Mouse (Mus musculus): Measurements from ENCODE around the gene Slc6a6.

The Slc6a6 gene

GRCm38 (mm10) chr6:91669270-91669669 lies 14.6 kb upstream of the Slc6a6 start:
- DNase-seq (ENCODE audit: low spot score in 2 of 2): no peak

DNA sequence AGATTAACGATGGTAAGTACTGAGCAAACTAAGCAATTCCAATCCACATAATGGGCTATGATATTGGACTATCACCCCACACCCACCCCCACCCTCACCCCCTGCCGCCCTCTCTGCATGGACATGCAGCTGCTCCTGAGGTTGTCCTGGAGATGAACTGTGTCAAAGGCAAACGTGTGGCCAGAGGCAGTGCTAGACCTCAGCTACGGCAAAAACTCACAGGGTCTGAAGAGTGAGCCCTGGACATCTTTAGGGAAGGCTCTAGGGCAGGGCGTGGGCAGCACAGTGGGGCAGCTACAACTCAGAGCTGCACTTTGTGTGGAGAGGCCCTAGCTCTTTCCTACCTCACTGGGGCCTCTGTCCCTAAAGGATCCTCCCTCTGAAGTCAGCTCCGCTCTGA lies 13.6 kb upstream of the Slc6a6 start:
- DNase-seq (ENCODE audit: low spot score in 2 of 2): no peak

- no peak for DNase-seq (ENCODE audit: low spot score in 2 of 2)
These were observed 9.0 kb upstream of the Slc6a6 start for GRCm38 (mm10) chr6:91674757-91675350.

- DNase-seq (ENCODE audit: low spot score in 2 of 2): no peak
These were observed 5.3 kb upstream of the Slc6a6 start for GRCm38 (mm10) chr6:91678506-91679094.

GRCm38 (mm10) chr6:91679095-91679577 lies 4.7 kb upstream of the Slc6a6 start:
- peak; percentile 74 to 76 for DNase-seq (ENCODE audit: low spot score in 2 of 2)

DNA sequence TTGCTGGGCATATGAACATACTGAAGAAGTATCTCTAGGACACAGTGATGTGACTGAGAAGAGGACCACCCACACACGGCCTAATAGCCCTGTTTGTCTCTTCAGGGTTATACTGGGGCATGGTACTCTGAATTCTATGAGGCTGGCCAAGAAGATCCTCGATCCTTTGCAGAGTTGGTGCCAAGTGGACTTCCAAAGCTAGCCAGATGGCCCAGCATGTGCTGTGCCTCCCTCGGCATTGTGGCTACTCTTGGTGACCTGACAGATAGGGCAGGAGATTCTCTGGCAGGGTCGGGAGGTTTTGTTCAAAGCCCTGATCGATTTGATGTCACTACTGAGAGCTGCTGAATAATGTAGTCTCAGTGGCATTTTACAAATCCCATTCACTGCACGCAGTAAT lies 4.1 kb upstream of the Slc6a6 start:
- DNase-seq (ENCODE audit: low spot score in 2 of 2): no peak

DNA sequence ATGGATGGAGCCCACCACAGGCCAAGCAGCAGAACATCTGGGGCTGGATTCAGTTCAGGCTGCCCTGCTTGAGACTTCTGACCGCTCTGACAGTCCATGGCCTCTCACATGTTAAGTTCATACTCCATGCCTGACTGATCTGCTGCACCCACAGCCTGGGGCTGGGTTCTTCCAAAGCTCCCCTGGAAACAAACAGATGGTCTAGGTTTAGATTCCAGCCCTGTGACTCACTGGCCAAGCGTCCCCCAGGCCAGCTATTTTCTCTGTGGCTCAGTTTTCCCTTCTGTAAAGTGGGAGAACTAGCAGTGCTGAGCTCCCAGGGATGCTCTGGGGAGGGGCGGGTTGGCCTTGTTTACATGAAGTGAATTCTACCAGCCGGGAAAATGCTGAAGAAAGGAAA lies 2.0 kb upstream of the Slc6a6 start:
- DNase-seq (ENCODE audit: low spot score in 2 of 2): no peak

GRCm38 (mm10) chr6:91683121-91683520 lies 732 bp upstream of the Slc6a6 start:
- DNase-seq (ENCODE audit: low spot score in 2 of 2): no peak

DNA sequence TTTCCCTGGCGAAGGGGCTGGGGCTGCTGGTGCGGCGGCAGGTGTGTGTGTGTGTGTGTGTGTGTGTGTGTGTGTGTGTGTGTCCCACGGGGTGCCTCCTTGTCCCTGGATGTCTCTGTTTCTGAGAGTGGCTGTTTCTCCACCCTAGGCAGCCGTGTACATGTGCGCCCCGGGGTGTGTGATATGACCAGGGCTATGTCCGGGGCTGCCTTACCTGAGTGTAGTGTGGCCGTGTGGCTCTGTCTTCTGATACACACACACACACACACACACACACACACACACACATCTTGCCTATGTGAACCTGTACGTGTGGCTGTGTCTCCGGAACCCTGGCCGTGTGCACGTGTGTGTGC lies 599 bp downstream of the Slc6a6 start:
- DNase-seq (ENCODE audit: low spot score in 2 of 2): peak; percentile 61 to 69

DNA sequence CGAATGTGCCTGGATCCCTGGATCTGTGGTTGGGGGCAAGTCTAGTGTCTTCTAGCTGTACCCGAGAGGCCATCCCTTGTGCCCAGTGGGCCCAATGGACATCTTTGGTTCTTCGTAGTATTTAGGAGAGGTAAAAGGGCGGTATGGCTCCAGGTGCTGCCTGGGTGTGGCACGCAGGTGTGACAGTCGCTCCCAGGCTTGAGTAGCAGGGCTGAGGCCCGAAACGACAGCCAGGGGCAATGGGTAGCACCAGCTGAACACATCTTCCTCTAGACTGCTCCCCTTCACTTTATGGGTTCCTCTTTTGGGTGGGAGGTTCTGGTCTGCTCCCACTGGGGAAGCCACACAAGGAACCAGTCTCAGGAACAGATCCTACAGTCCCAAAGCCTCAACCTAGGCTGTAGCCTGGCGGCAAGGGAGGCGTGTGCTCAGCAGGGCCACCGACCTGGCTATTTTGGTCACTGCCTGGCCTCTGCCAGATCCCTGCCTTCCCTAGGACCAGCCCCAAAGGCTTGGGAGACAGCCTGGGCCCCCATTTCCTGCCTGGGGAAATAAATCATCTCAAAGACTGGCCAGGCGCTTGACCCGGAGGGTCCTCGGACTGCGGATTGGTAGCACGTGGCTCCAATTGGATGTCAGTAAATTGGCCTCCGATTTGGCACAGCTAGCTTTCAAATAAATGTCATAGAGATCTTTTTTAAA lies 1.1 kb downstream of the Slc6a6 start:
- peak; percentile 53 to 74 for DNase-seq (ENCODE audit: low spot score in 2 of 2)

DNA sequence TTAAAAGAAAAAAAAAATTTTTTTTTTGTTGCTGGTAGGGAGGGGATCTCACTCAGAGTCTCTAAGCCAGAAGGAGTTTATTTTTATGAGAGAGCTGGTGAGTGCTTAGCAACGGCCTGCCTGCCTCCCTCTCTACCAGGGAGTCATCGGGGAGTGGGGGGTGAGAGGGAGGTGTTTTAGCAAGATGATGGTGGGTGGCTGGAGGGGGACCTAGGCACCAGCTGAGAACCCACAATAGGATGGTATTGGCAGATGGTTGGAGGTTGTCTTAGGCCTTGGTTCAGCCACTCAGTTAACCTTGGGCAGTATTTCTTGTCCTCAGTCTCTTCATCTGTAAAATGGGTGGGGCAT lies 1.7 kb downstream of the Slc6a6 start:
- DNase-seq (ENCODE audit: low spot score in 2 of 2): peak; percentile 74 to 84

GRCm38 (mm10) chr6:91685896-91686295 lies 2.0 kb downstream of the Slc6a6 start:
- no peak for DNase-seq (ENCODE audit: low spot score in 2 of 2)

GRCm38 (mm10) chr6:91686597-91686996 lies 2.7 kb downstream of the Slc6a6 start:
- DNase-seq (ENCODE audit: low spot score in 2 of 2): peak in 1 of 2 experiments; percentile 74

DNA sequence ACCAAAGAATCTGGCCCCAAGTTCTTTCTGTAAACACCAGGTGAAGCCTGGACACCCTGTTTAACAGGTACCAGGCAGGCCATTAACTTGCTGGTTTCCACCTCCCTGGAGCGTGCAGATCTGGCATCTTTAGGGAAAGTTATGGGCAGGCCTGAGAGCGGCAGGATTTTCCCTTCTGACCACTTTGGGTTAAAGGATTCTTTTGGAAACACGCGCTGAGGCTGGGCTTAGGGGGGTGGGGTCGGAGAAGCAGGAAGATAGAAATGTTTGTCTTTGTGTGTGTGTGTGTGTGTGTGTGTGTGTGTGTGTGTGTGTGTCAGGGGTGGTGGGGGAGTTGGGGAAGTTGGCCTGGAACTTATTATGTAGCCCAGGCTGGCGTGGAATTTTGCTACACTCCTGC lies 4.2 kb downstream of the Slc6a6 start:
- no peak for DNase-seq (ENCODE audit: low spot score in 2 of 2)

GRCm38 (mm10) chr6:91689231-91689630 lies 5.4 kb downstream of the Slc6a6 start:
- no peak for DNase-seq (ENCODE audit: low spot score in 2 of 2)

DNA sequence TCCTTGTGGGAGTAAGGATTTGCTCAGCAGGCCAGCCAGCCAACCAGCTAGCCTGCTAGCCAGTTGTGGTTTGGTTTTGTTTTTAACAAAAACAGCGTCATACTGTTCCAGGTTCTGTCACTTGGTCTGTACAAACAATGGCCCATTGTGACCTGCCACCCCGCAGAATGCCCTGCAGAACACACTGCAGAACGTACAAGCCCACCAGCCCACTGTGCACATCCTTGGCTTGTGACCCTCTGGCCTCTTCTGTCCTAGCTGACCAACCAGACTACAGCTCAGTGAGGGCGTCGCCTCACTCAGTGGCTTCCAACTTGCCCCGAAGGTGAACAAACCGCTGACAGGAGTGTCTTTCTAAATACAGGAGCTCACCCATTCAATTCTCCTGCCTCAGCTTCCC lies 6.4 kb downstream of the Slc6a6 start:
- no peak for DNase-seq (ENCODE audit: low spot score in 2 of 2)

DNA sequence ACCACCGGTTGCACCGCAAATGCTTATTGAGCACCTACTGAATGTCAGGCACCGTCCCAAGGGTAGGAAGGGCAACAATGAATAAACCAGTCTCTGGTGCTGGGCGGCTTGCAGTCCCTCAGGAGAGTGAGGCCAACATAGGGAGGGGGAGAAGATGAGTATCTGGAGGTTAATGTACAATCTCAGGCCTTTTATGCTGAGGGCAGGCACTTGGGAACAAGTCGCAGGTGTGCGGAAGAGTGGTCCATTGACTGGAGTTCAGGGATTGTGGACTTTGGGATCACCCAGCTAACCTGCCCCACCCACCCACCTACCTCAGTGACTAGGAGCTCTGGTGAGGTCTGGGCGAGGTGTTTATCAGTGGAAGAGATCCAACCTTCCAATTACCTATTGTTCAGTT lies 6.8 kb downstream of the Slc6a6 start:
- DNase-seq (ENCODE audit: low spot score in 2 of 2): no peak

GRCm38 (mm10) chr6:91691576-91691975 lies 7.7 kb downstream of the Slc6a6 start:
- no peak for DNase-seq (ENCODE audit: low spot score in 2 of 2)

GRCm38 (mm10) chr6:91693301-91693886 lies 9.5 kb downstream of the Slc6a6 start:
- no peak for DNase-seq (ENCODE audit: low spot score in 2 of 2)

DNA sequence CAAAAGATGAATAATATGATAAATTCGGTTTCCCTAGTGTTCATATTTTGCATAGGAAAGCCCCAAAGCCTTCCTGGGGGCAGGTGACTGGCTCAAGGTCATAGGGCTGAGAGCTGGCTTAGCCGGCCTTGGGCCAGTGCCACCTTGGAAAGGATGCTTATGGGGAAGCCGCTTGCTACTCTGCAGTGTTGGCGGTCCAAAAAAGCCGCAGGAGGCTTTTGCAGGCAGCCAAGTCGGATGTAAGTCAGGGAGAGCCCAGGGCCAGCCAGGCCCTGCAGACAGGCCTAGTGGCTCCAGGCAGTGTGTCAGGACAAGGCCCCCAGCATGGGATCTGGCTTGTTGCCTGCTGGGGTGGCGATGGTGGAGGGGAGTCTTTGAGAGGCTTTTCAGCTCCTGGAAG lies 10.8 kb downstream of the Slc6a6 start:
- DNase-seq (ENCODE audit: low spot score in 2 of 2): peak; percentile 69 to 77

DNA sequence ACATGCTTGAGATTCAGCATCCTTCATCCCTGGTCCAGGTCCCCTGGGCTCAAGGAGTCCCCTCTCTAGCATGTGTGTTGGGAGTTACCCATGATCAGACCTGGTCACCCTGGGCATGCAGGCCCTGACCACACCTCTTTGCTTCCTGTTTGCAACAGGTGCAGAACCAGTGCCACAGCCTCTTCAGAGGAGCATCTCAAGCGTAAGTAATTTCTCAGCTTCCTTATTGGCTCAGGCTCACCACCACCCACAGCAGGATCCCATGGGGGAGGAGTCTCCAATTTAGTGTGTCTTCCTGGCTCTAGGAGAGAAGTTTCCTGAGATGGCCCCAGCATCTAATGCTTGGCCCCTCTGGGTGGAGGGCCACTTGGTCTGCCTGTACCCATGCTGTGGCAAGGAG lies 15.0 kb downstream of the Slc6a6 start:
- DNase-seq (ENCODE audit: low spot score in 2 of 2): no peak

- DNase-seq (ENCODE audit: low spot score in 2 of 2): no peak
These were observed 15.8 kb downstream of the Slc6a6 start for GRCm38 (mm10) chr6:91699482-91700200.

Measured in right cerebral cortex, postnatal 10 days (tissue).